Mouse (Mus musculus) CH12.LX (cell line): Measurements from ENCODE around the gene Olfr1375. TPM values are rescaled to one million over a fixed set of nuclear protein-coding genes. Genes with fewer than 3 reads are reported as not detected.
"Not testable (repeated sequence)": the region's sequence is repeated elsewhere in the genome, so short reads cannot be mapped to it uniquely, and the experiment has no call there.

Experiments
- DNase-seq: peaks from one replicate; pipeline ENCODE4 v3.0.0-alpha.2; 2013; ENCODE audit errors: extremely low read depth
- H3K27ac ChIP-seq: 2 replicates; pipeline ENCODE4 v1.5.1; 2012; ENCODE audit warnings: low read depth, mild to moderate bottlenecking, control low read depth, moderate library complexity; ENCODE audit not compliant: insufficient read depth
- H3K27me3 ChIP-seq: replicated peaks from 2 replicates; pipeline ENCODE3; 2012; ENCODE audit warnings: inconsistent platforms
- H3K36me3 ChIP-seq, 2 experiments: replicated peaks in 1 of 2; 2 replicates each; pipeline versions ENCODE3 to v1.6.1; 2012; ENCODE audit warnings: inconsistent platforms in 1 of 2, low read length in 1 of 2, mild to moderate bottlenecking in 1 of 2, mixed read lengths in 1 of 2, moderate library complexity in 1 of 2; ENCODE audit not compliant: control insufficient read depth in 1 of 2, insufficient read depth in 1 of 2
- H3K4me1 ChIP-seq, 2 experiments: 2 replicates each; pipeline ENCODE4 v1.6.1; 2012; ENCODE audit warnings: inconsistent platforms in 1 of 2, moderate library complexity in 1 of 2; ENCODE audit not compliant: insufficient read depth in 2 of 2, control insufficient read depth in 1 of 2
- H3K4me2 ChIP-seq: 2 replicates; pipeline ENCODE4 v1.6.1; 2012; ENCODE audit warnings: low read depth, mild to moderate bottlenecking, control low read depth; ENCODE audit not compliant: poor library complexity, insufficient read depth, severe bottlenecking
- H3K4me3 ChIP-seq, 3 experiments: fragments of 150-350 bp in 1 of 3; sonication (generic) in 1 of 3; replicated peaks in 1 of 3; 2 replicates each; pipeline versions ENCODE3 to v1.5.1; 2011 to 2012; ENCODE audit warnings: low read depth in 2 of 3, low read length in 2 of 3, mild to moderate bottlenecking in 2 of 3, moderate library complexity in 2 of 3, control low read depth in 1 of 3, improper control_type of control experiment in 1 of 3, inconsistent platforms in 1 of 3, mixed read lengths in 1 of 3; ENCODE audit not compliant: poor library complexity in 1 of 3
- H3K79me2 ChIP-seq: replicated peaks from 2 replicates; pipeline ENCODE4 v1.6.1; 2012; ENCODE audit warnings: mild to moderate bottlenecking, moderate library complexity; ENCODE audit not compliant: control insufficient read depth, poor library complexity, insufficient read depth, severe bottlenecking; ENCODE audit errors: extremely low read depth
- H3K9ac ChIP-seq: 2 replicates; pipeline ENCODE4 v1.6.1; 2012; ENCODE audit warnings: low read depth, mild to moderate bottlenecking, control low read depth, moderate library complexity; ENCODE audit not compliant: insufficient read depth
- H3K9me3 ChIP-seq: replicated peaks from 2 replicates; pipeline ENCODE3; 2012; ENCODE audit warnings: low read length, inconsistent platforms, mixed read lengths
- BHLHE40 ChIP-seq: IDR thresholded peaks from 2 replicates; pipeline ENCODE4 v1.6.1; 2011; ENCODE audit warnings: mild to moderate bottlenecking, low read depth, low read length, improper control_type of control experiment
- CHD1 ChIP-seq: IDR thresholded peaks from 2 replicates; pipeline ENCODE4 v1.6.1; 2012; ENCODE audit warnings: low read depth, low read length, improper control_type of control experiment, inconsistent platforms
- CHD2 ChIP-seq: IDR thresholded peaks from 2 replicates; pipeline ENCODE4 v1.6.1; 2011; ENCODE audit warnings: low read length, improper control_type of control experiment
- ELF1 ChIP-seq: IDR thresholded peaks from 2 replicates; pipeline ENCODE4 v1.6.1; 2014; ENCODE audit warnings: low read depth, mild to moderate bottlenecking, inconsistent platforms, low read length, improper control_type of control experiment
- EP300 ChIP-seq: IDR thresholded peaks from 2 replicates; pipeline ENCODE4 v1.6.1; 2011; ENCODE audit warnings: low read length, improper control_type of control experiment
- ETS1 ChIP-seq: conservative IDR thresholded peaks from 2 replicates; pipeline ENCODE4 v1.6.1; 2012; ENCODE audit warnings: low read depth, mild to moderate bottlenecking, inconsistent platforms, low read length, improper control_type of control experiment, moderate library complexity
- IRF4 ChIP-seq: IDR thresholded peaks from 2 replicates; pipeline ENCODE4 v1.6.1; 2014; ENCODE audit warnings: low read depth, mild to moderate bottlenecking, inconsistent platforms, low read length, improper control_type of control experiment
- MEF2A ChIP-seq: IDR thresholded peaks from 2 replicates; pipeline ENCODE4 v1.6.1; 2014; ENCODE audit warnings: low read depth, mild to moderate bottlenecking, inconsistent platforms, low read length, improper control_type of control experiment, borderline replicate concordance
- MXI1 ChIP-seq: IDR thresholded peaks from 2 replicates; pipeline ENCODE4 v1.6.1; 2011; ENCODE audit warnings: mild to moderate bottlenecking, low read depth, low read length, improper control_type of control experiment
- NELFE ChIP-seq: IDR thresholded peaks from 2 replicates; pipeline ENCODE4 v1.6.1; 2011; ENCODE audit warnings: low read depth, low read length, improper control_type of control experiment
- NRF1 ChIP-seq: IDR thresholded peaks from 2 replicates; pipeline ENCODE4 v1.6.1; 2014; ENCODE audit warnings: low read depth, mild to moderate bottlenecking, inconsistent platforms, low read length, improper control_type of control experiment, moderate library complexity
- PAX5 ChIP-seq: IDR thresholded peaks from 2 replicates; pipeline ENCODE4 v1.6.1; 2012; ENCODE audit warnings: low read length, inconsistent platforms, mixed read lengths
- POLR2AphosphoS2 ChIP-seq: IDR thresholded peaks from 2 replicates; pipeline ENCODE4 v1.6.1; 2011; ENCODE audit warnings: low read depth, low read length, improper control_type of control experiment
- RAD21 ChIP-seq: IDR thresholded peaks from 2 replicates; pipeline ENCODE4 v1.6.1; 2011; ENCODE audit warnings: low read depth, mild to moderate bottlenecking, low read length, improper control_type of control experiment, moderate library complexity
- RCOR1 ChIP-seq: conservative IDR thresholded peaks from 2 replicates; pipeline ENCODE4 v1.6.1; 2012; ENCODE audit warnings: low read depth, mild to moderate bottlenecking, inconsistent platforms, low read length, improper control_type of control experiment
- SIN3A ChIP-seq: IDR thresholded peaks from 2 replicates; pipeline ENCODE4 v1.6.1; 2012; ENCODE audit warnings: low read length, improper control_type of control experiment, inconsistent platforms
- SMC3 ChIP-seq: IDR thresholded peaks from 2 replicates; pipeline ENCODE4 v1.6.1; 2011; ENCODE audit warnings: low read depth, low read length, improper control_type of control experiment
- USF2 ChIP-seq: conservative IDR thresholded peaks from 2 replicates; pipeline ENCODE4 v1.6.1; 2011; ENCODE audit warnings: low read depth, low read length, improper control_type of control experiment
- ZMIZ1 ChIP-seq: IDR thresholded peaks from 2 replicates; pipeline ENCODE4 v1.6.1; 2012; ENCODE audit warnings: low read depth, mild to moderate bottlenecking, inconsistent platforms, low read length, improper control_type of control experiment
- dilution Hi-C: fragments of 300-500 bp; cut with MboI; formaldehyde crosslinking; loops from 2 replicates; pipeline ENCODE4 v1.14.3; 2020; ENCODE audit warnings: low sequenced_read_pairs; ENCODE audit not compliant: extremely low pct_unique_long_range_greater_than_20kb, extremely low pct_ligation_motif_present
- in situ Hi-C: fragments of 300-500 bp; cut with MboI; formaldehyde crosslinking; loops from 3 replicates; pipeline ENCODE4 v1.14.3; 2019; ENCODE audit warnings: low sequenced_read_pairs, low pct_ligation_motif_present, low pct_unique_long_range_greater_than_20kb, mixed read lengths
- polyA plus RNA-seq: library from polyadenylated mRNA; unstranded; fragments of >175 nt; gene quantifications from 2 replicates; pipeline ENCODE4 v1.2.1, GENCODE M21; 2012; ENCODE audit warnings: low read depth; ENCODE audit not compliant: insufficient read length
- total RNA-seq, 2 experiments: library from RNA; depleted of rRNA; stranded (reverse); fragments of 300-350 nt in 1 of 2; fragments of >200 nt in 1 of 2; gene quantifications; 2 replicates each; pipeline ENCODE4 v1.2.3; 2012 to 2014

Gene Olfr1375
- total and polyA plus RNA-seq, 3 experiments = not detected

- dilution Hi-C loops = no loop called here
- Histone ChIP-seq H3K4me3 (no peak within 1 kb of the TSS), H3K4me2 (no peak within 1 kb of the TSS), H3K9me3 (peaks cover 2% of the 10 kb centered on the region), H3K4me1 (no peaks in the 10 kb centered on the region), H3K9ac (no peak within 1 kb of the TSS), H3K79me2 (no peaks in the 10 kb centered on the region), H3K36me3 (no peaks in the 10 kb centered on the region), H3K27me3 (peaks cover 38% of the 10 kb centered on the region), H3K27ac (no peak within 1 kb of the TSS)
- TF ChIP-seq RAD21 (no peak), CHD2 (no peak), SMC3 (no peak), RCOR1 (no peak), NRF1 (no peak), ZMIZ1 (no peak), BHLHE40 (no peak)
- DNase-seq = no peak
- in situ Hi-C loops = no loop called here
These were observed 34.0 kb upstream of the Olfr1375 start, which contains the start of gene Olfr54 for GRCm38 (mm10) chr11:51013936-51014335. TSS of gene Olfr54 (plus strand) at chr11:51014236.

- no peak overlapping the region for H3K9ac ChIP-seq
- TF ChIP-seq USF2 = no peak
- TF ChIP-seq MXI1 = no peak
- no peak for TF ChIP-seq CHD1
- TF ChIP-seq SIN3A = no peak
- TF ChIP-seq PAX5 = no peak
- no peak for TF ChIP-seq EP300
- TF ChIP-seq POLR2AphosphoS2 = no peak
- no peak for TF ChIP-seq NELFE
- TF ChIP-seq ELF1 = no peak
- TF ChIP-seq MEF2A = no peak
- TF ChIP-seq IRF4 = no peak
- TF ChIP-seq ETS1 = no peak
- TF ChIP-seq RCOR1 = no peak
- H3K36me3 ChIP-seq = no peaks in the 10 kb centered on the region
- H3K9me3 ChIP-seq = peaks cover 1% of the 10 kb centered on the region
- H3K4me3 ChIP-seq = no peak overlapping the region
- H3K27me3 ChIP-seq = peaks cover 20% of the 10 kb centered on the region
- dilution Hi-C loops = no loop called here
- no peaks in the 10 kb centered on the region for H3K4me1 ChIP-seq
- no peak for DNase-seq
- in situ Hi-C loops = no loop called here
- H3K27ac ChIP-seq = no peak overlapping the region
- no peaks in the 10 kb centered on the region for H3K79me2 ChIP-seq
- H3K4me2 ChIP-seq = no peak overlapping the region
These were observed 31.6 kb upstream of the Olfr1375 start for GRCm38 (mm10) chr11:51016341-51016740.

GRCm38 (mm10) chr11:51026811-51027210 is 21.1 kb upstream of the Olfr1375 start:
- H3K4me2 ChIP-seq, H3K9me3 ChIP-seq, H3K36me3 ChIP-seq, H3K27me3 ChIP-seq, H3K79me2 ChIP-seq, in situ Hi-C loops, H3K4me3 ChIP-seq, DNase-seq, dilution Hi-C loops, H3K27ac ChIP-seq, H3K4me1 ChIP-seq, H3K9ac ChIP-seq: not testable (repeated sequence)

- H3K79me2 ChIP-seq, H3K4me3 ChIP-seq, dilution Hi-C loops, H3K36me3 ChIP-seq, H3K9me3 ChIP-seq, H3K4me2 ChIP-seq, H3K27me3 ChIP-seq, DNase-seq, H3K9ac ChIP-seq, H3K4me1 ChIP-seq, H3K27ac ChIP-seq, in situ Hi-C loops: not testable (repeated sequence)
These were observed 18.5 kb upstream of the Olfr1375 start for GRCm38 (mm10) chr11:51029381-51029780.
